19 mouse cellular contexts compared by ENCODE assay signal in the genomic region with DNA sequence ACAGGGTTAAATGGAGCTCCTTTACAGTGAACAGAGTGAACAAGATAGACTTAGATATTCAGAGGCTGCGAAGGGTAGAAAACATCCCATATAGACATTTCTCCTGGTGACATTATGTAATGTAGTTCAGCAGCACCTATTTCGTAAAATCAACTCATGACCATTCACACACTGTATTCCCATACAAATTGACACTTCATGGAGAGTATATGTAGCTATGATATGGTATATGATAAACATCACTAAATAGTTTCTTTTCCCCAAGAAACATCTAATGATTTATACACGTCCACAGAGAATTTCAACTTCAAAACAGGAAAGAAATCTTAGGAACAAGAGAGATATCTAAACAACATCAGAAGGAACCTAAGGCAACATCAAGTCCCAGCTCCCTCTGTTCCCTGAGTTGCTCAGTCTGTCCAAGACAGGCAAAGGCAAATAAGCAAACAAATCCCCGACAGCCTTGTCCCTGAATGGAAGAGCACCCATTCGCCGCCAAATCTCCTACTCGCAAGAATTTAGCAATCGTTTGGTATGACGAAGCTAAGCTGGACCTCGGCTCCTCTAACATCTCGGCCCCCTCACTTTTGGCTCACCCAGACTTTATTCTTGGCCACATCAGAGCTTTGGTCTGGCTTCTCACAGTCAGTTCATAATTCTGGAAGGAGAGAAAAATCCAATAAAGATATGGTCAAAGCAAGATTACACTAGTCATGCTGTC.
DNase-seq lines count a peak whose midpoint lies in the region; ATAC-seq lines count a peak whose summit lies in the region.
"Had no signal": no experiment of that assay in that cellular context is flagged by ENCODE, and none has a peak within 500 bp of the region (broad histone marks: within the 10 kb centered on the region; RNA-seq: fewer than 3 reads in every experiment).

No protein-coding gene starts in this region.

- no peak overlapping the region for H3K4me3 ChIP-seq in heart, embryonic 12.5 days
- H3K4me3 ChIP-seq: forebrain, embryonic 13.5 days; hindbrain, embryonic 13.5 days; intestine, embryonic 15.5 days; layer of hippocampus, adult 2 months; limb, embryonic 12.5 days; liver, embryonic 13.5 days; megakaryocyte, embryonic 14.5 days; midbrain, embryonic 15.5 days had no signal

- H3K27me3 ChIP-seq in heart, embryonic 12.5 days (replicated peaks): no peaks in the 10 kb centered on the region
- H3K27me3 ChIP-seq: forebrain, embryonic 13.5 days; hindbrain, embryonic 13.5 days; intestine, embryonic 15.5 days; limb, embryonic 12.5 days; liver, embryonic 13.5 days; megakaryocyte, embryonic 14.5 days; midbrain, embryonic 15.5 days had no signal

- no peak for ATAC-seq in heart, embryonic 12.5 days (ENCODE audit: insufficient number of reproducible peaks, low FRiP score)
- ATAC-seq: forebrain, embryonic 13.5 days; intestine, embryonic 15.5 days; midbrain, embryonic 15.5 days had no signal

- no peak overlapping the region for H3K4me2 ChIP-seq in heart, embryonic 12.5 days
- H3K4me2 ChIP-seq: forebrain, embryonic 13.5 days; hindbrain, embryonic 13.5 days; intestine, embryonic 15.5 days; limb, embryonic 12.5 days; liver, embryonic 13.5 days; midbrain, embryonic 15.5 days had no signal

- no peak overlapping the region for H3K9ac ChIP-seq in heart, embryonic 12.5 days
- H3K9ac ChIP-seq: forebrain, embryonic 13.5 days; hindbrain, embryonic 13.5 days; intestine, embryonic 15.5 days; limb, embryonic 12.5 days; liver, embryonic 13.5 days; midbrain, embryonic 15.5 days had no signal

- no peaks in the 10 kb centered on the region for H3K4me1 ChIP-seq in heart, embryonic 12.5 days (replicated peaks)
- H3K4me1 ChIP-seq: forebrain, embryonic 13.5 days; hindbrain, embryonic 13.5 days; intestine, embryonic 15.5 days; limb, embryonic 12.5 days; liver, embryonic 13.5 days; megakaryocyte, embryonic 14.5 days; midbrain, embryonic 15.5 days had no signal

- peak; percentile 97 for DNase-seq in heart, adult 11 months
- DNase-seq in urinary bladder, postnatal 14 days (ENCODE audit: low spot score): peak; percentile 25
- no peak for DNase-seq in urinary bladder, postnatal 10 days (ENCODE audit: low spot score)
- peak; percentile 57 for DNase-seq in lung, postnatal 10 days
- no peak for DNase-seq in right cerebral cortex, postnatal 36 days (ENCODE audit: low spot score in 2 of 2)
- no peak for DNase-seq in cerebellum, postnatal 25 days
- DNase-seq: adrenal gland, adult 2 months; cerebellum, adult 11 months; cerebellum, postnatal 36 days; liver, embryonic 13.5 days; thymus, postnatal 14 days had no signal

- no peaks in the 10 kb centered on the region for H3K36me3 ChIP-seq in heart, embryonic 12.5 days
- H3K36me3 ChIP-seq: hindbrain, embryonic 13.5 days; intestine, embryonic 15.5 days; limb, embryonic 12.5 days; liver, embryonic 13.5 days; midbrain, embryonic 15.5 days had no signal

- H3K27ac ChIP-seq in heart, embryonic 12.5 days (ENCODE audit: poor library complexity, severe bottlenecking): no peak overlapping the region
- H3K27ac ChIP-seq: forebrain, embryonic 13.5 days; hindbrain, embryonic 13.5 days; intestine, embryonic 15.5 days; layer of hippocampus, adult 2 months; limb, embryonic 12.5 days; liver, embryonic 13.5 days; midbrain, embryonic 15.5 days had no signal

- 0 out of 2 replicates have a peak, but pooled peaks cover 2% of the 10 kb centered on the region for H3K9me3 ChIP-seq in heart, embryonic 12.5 days (replicated peaks)
- H3K9me3 ChIP-seq: forebrain, embryonic 13.5 days; hindbrain, embryonic 13.5 days; intestine, embryonic 15.5 days; limb, embryonic 12.5 days; liver, embryonic 13.5 days; midbrain, embryonic 15.5 days had no signal

- 87% methylated on average over 11 of the region's 11 CpGs for WGBS in heart, embryonic 12.5 days

Comparison
In these comparisons a context has a peak if more than half of its experiments do, and no peak if none do; other contexts are left out.
1. DNase-seq: peak in heart, adult 11 months (single experiment), urinary bladder, postnatal 14 days (single experiment) and lung, postnatal 10 days (single experiment); none in urinary bladder, postnatal 10 days (single experiment), right cerebral cortex, postnatal 36 days (0 of 2) and cerebellum, postnatal 25 days (0 of 2).